19 mouse cellular contexts compared by ENCODE assay signal in the genomic region with DNA sequence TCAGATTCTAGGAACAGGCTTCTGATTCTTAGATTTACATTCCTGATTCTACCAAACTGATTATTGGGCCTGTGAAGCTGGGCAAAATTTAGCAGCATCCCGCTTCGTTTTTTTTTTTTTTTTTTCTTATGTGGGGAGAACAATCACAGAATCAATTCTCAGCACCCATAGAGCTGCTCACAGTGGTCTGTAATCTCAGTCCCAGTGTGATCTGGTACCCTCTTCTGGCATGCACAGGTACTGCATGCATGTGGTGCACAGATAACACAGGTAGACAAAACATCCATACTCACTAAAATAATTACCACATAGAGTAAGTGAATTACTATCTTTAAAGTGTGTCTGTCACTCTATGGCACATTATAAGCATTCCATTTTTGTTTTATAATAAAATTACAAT. TPM values are rescaled to one million over a fixed set of nuclear protein-coding genes. Genes with fewer than 3 reads are reported as not detected.
DNase-seq lines count a peak whose midpoint lies in the region; ATAC-seq and TF ChIP-seq lines count a peak whose summit lies in the region.
"Had no signal": no experiment of that assay in that cellular context is flagged by ENCODE, and none has a peak within 500 bp of the region (broad histone marks: within the 10 kb centered on the region; RNA-seq: fewer than 3 reads in every experiment).

No protein-coding gene starts in this region.

- H3K9me3 ChIP-seq in hindbrain, postnatal 0 days (ENCODE audit: low read length) = no peaks in the 10 kb centered on the region
- H3K9me3 ChIP-seq in hindbrain, embryonic 13.5 days = no peaks in the 10 kb centered on the region
- H3K9me3 ChIP-seq: embryonic facial prominence, embryonic 15.5 days; forebrain, embryonic 15.5 days; limb, embryonic 10.5 days; midbrain, embryonic 15.5 days; neural tube, embryonic 15.5 days had no signal

- H3K4me2 ChIP-seq in hindbrain, postnatal 0 days (ENCODE audit: low read depth, low read length) = no peak overlapping the region
- no peak overlapping the region for H3K4me2 ChIP-seq in hindbrain, embryonic 13.5 days
- H3K4me2 ChIP-seq: embryonic facial prominence, embryonic 15.5 days; forebrain, embryonic 15.5 days; midbrain, embryonic 15.5 days; neural tube, embryonic 15.5 days had no signal

- H3K4me3 ChIP-seq in hindbrain, postnatal 0 days (ENCODE audit: low read length) = no peak overlapping the region
- H3K4me3 ChIP-seq in hindbrain, embryonic 13.5 days = no peak overlapping the region
- no peak overlapping the region for H3K4me3 ChIP-seq in thymus, adult 2 months (ENCODE audit: control insufficient read depth, insufficient read depth, low read length)
- H3K4me3 ChIP-seq: embryonic facial prominence, embryonic 15.5 days; forebrain, embryonic 15.5 days; limb, embryonic 10.5 days; midbrain, embryonic 15.5 days; neural tube, embryonic 15.5 days had no signal

- DNase-seq in hindbrain, postnatal 0 days (ENCODE audit: low spot score) = no peak
- peak; percentile 21 for DNase-seq in thymus, adult 2 months
- DNase-seq in thymus, postnatal 0 days (ENCODE audit: low spot score) = no peak
- peak; percentile 49 for DNase-seq in thymus, postnatal 4 days
- no peak for DNase-seq in testis, postnatal 10 days (ENCODE audit: low spot score)
- no peak for DNase-seq in layer of hippocampus, adult 11-12 months (ENCODE audit: low spot score)
- DNase-seq: cerebellum, postnatal 14 days; heart, postnatal 36 days; kidney, adult 18-20 months; right cerebral cortex, postnatal 4 days had no signal

- H3K27me3 ChIP-seq in hindbrain, postnatal 0 days (ENCODE audit: insufficient read depth, low read length) = no peaks in the 10 kb centered on the region
- H3K27me3 ChIP-seq in hindbrain, embryonic 13.5 days = no peaks in the 10 kb centered on the region
- H3K27me3 ChIP-seq in thymus, adult 2 months (ENCODE audit: control insufficient read depth, insufficient read depth, low read length) = no peaks in the 10 kb centered on the region
- H3K27me3 ChIP-seq: embryonic facial prominence, embryonic 15.5 days; forebrain, embryonic 15.5 days; midbrain, embryonic 15.5 days; neural tube, embryonic 15.5 days had no signal

- no peaks in the 10 kb centered on the region for H3K36me3 ChIP-seq in hindbrain, postnatal 0 days (ENCODE audit: insufficient read depth, low read length)
- H3K36me3 ChIP-seq in hindbrain, embryonic 13.5 days = no peaks in the 10 kb centered on the region
- no peaks in the 10 kb centered on the region for H3K36me3 ChIP-seq in thymus, adult 2 months (ENCODE audit: control insufficient read depth, insufficient read depth, low read length)
- H3K36me3 ChIP-seq: embryonic facial prominence, embryonic 15.5 days; forebrain, embryonic 15.5 days; limb, embryonic 10.5 days; midbrain, embryonic 15.5 days; neural tube, embryonic 15.5 days had no signal

- no peak for TF ChIP-seq POLR2A in thymus, adult 2 months (IDR thresholded peaks at IDR 0.05; ENCODE audit: control insufficient read depth, extremely low read depth, insufficient read depth, low read length, poor library complexity)

- no peak overlapping the region for H3K27ac ChIP-seq in hindbrain, postnatal 0 days
- H3K27ac ChIP-seq in hindbrain, embryonic 13.5 days = no peak overlapping the region
- no peak overlapping the region for H3K27ac ChIP-seq in thymus, adult 2 months (ENCODE audit: control insufficient read depth, insufficient read depth, low read length)
- H3K27ac ChIP-seq: embryonic facial prominence, embryonic 15.5 days; forebrain, embryonic 15.5 days; limb, embryonic 10.5 days; midbrain, embryonic 15.5 days; neural tube, embryonic 15.5 days had no signal

- peak; percentile 46; the same call in 1 of the 2 replicates for TF ChIP-seq CTCF in hindbrain, postnatal 0 days (IDR thresholded peaks at IDR 0.05; ENCODE audit: low read depth)
- TF ChIP-seq CTCF in thymus, adult 2 months (IDR thresholded peaks at IDR 0.05; ENCODE audit: borderline replicate concordance, control insufficient read depth, extremely low read depth, insufficient read depth, low read length, poor library complexity) = no peak

- H3K9ac ChIP-seq in hindbrain, postnatal 0 days (replicated peaks; ENCODE audit: low read length) = no peak overlapping the region
- H3K9ac ChIP-seq in hindbrain, embryonic 13.5 days = no peak overlapping the region
- H3K9ac ChIP-seq: embryonic facial prominence, embryonic 15.5 days; forebrain, embryonic 15.5 days; midbrain, embryonic 15.5 days; neural tube, embryonic 15.5 days had no signal

- WGBS in hindbrain, postnatal 0 days = 93% methylated on average over 2 of the region's 2 CpGs
- 71% methylated on average over 2 of the region's 2 CpGs for WGBS in hindbrain, embryonic 13.5 days
- WGBS in thymus, adult 2 months = 100% methylated on average over 2 of the region's 2 CpGs

- no peaks in the 10 kb centered on the region for H3K4me1 ChIP-seq in hindbrain, postnatal 0 days (ENCODE audit: insufficient read depth, low read length)
- H3K4me1 ChIP-seq in hindbrain, embryonic 13.5 days (replicated peaks) = no peaks in the 10 kb centered on the region
- no peaks in the 10 kb centered on the region for H3K4me1 ChIP-seq in thymus, adult 2 months (replicated peaks; ENCODE audit: control insufficient read depth, insufficient read depth, low read length)
- H3K4me1 ChIP-seq: embryonic facial prominence, embryonic 15.5 days; forebrain, embryonic 15.5 days; limb, embryonic 10.5 days; midbrain, embryonic 15.5 days; neural tube, embryonic 15.5 days had no signal

- ATAC-seq in hindbrain, postnatal 0 days = no peak
- ATAC-seq in hindbrain, embryonic 13.5 days (ENCODE audit: low FRiP score) = no peak
- ATAC-seq in common myeloid progenitor, adult 5-6 weeks (replicated peaks; ENCODE audit: low read depth, poor library complexity, severe bottlenecking) = 0 out of 2 replicates have a peak, but pooled peaks have one; percentile 32
- ATAC-seq: forebrain, embryonic 15.5 days; midbrain, embryonic 15.5 days had no signal

RNA-seq across cellular contexts. Expression of gene Shpk, which starts 8.4 kb away (rescaled TPM):
- 2.2 and 3.4 TPM in 2 replicates for total RNA-seq in hindbrain, postnatal 0 days (2014; rRNA removed)
- polyA plus RNA-seq in hindbrain, postnatal 0 days (2015; fragmentation: Nextera tagmentation; extraction: Ambion mirVana) = 2.2 and 2.8 TPM in 2 replicates
- polyA plus RNA-seq in hindbrain, embryonic 13.5 days (2015; fragmentation: Nextera tagmentation; extraction: Ambion mirVana) = 2.0 and 2.3 TPM in 2 replicates
- polyA plus RNA-seq in thymus, adult 2 months (2012; rRNA removed) = 3.7 and 4.0 TPM in 2 replicates
- 2.2 and 2.8 TPM in 2 replicates for polyA plus RNA-seq in thymus, postnatal 0 days (2015; fragmentation: Nextera tagmentation; extraction: Ambion mirVana)
- total RNA-seq in common myeloid progenitor, adult 5-6 weeks (2017) = 1.4 and 3.2 TPM in 2 replicates

RNA-seq across cellular contexts. Expression of gene Ctns, which starts 8.8 kb away (rescaled TPM):
- total RNA-seq in hindbrain, postnatal 0 days (2014; rRNA removed) = 20.2 and 20.9 TPM in 2 replicates
- polyA plus RNA-seq in hindbrain, postnatal 0 days (2015; fragmentation: Nextera tagmentation; extraction: Ambion mirVana) = 13.0 and 14.0 TPM in 2 replicates
- 21.5 and 22.8 TPM in 2 replicates for polyA plus RNA-seq in hindbrain, embryonic 13.5 days (2015; fragmentation: Nextera tagmentation; extraction: Ambion mirVana)
- 20.1 and 20.6 TPM in 2 replicates for polyA plus RNA-seq in thymus, adult 2 months (2012; rRNA removed)
- polyA plus RNA-seq in thymus, postnatal 0 days (2015; fragmentation: Nextera tagmentation; extraction: Ambion mirVana) = 13.2 and 13.9 TPM in 2 replicates
- total RNA-seq in common myeloid progenitor, adult 5-6 weeks (2017) = 6.0 and 8.8 TPM in 2 replicates

RNA-seq across cellular contexts. Expression of gene Trpv1, which starts 26.5 kb away (rescaled TPM):
- 0.63 and 1.6 TPM in 2 replicates for total RNA-seq in hindbrain, postnatal 0 days (2014; rRNA removed)
- polyA plus RNA-seq in hindbrain, postnatal 0 days (2015; fragmentation: Nextera tagmentation; extraction: Ambion mirVana) = 0.29 and 0.30 TPM in 2 replicates
- 0.41 and 0.86 TPM in 2 replicates for polyA plus RNA-seq in hindbrain, embryonic 13.5 days (2015; fragmentation: Nextera tagmentation; extraction: Ambion mirVana)
- polyA plus RNA-seq in thymus, adult 2 months (2012; rRNA removed) = 0.16 and 0.55 TPM in 2 replicates
- not detected in 2 replicates for polyA plus RNA-seq in thymus, postnatal 0 days (2015; fragmentation: Nextera tagmentation; extraction: Ambion mirVana)
- not detected in 2 replicates for total RNA-seq in common myeloid progenitor, adult 5-6 weeks (2017)
- total RNA-seq: heart, postnatal 36 days; layer of hippocampus, adult 8-10 months had no signal
- polyA plus RNA-seq: stomach, embryonic 16.5 days had no signal

RNA-seq across cellular contexts. Expression of gene Tax1bp3, which starts 30.7 kb away (rescaled TPM):
- 34.7 and 46.4 TPM in 2 replicates for total RNA-seq in hindbrain, postnatal 0 days (2014; rRNA removed)
- 95.7 and 97.7 TPM in 2 replicates for polyA plus RNA-seq in hindbrain, postnatal 0 days (2015; fragmentation: Nextera tagmentation; extraction: Ambion mirVana)
- 180 and 185 TPM in 2 replicates for polyA plus RNA-seq in hindbrain, embryonic 13.5 days (2015; fragmentation: Nextera tagmentation; extraction: Ambion mirVana)
- polyA plus RNA-seq in thymus, adult 2 months (2012; rRNA removed) = 63.1 and 72.0 TPM in 2 replicates
- polyA plus RNA-seq in thymus, postnatal 0 days (2015; fragmentation: Nextera tagmentation; extraction: Ambion mirVana) = 116 and 119 TPM in 2 replicates
- total RNA-seq in common myeloid progenitor, adult 5-6 weeks (2017) = 7.7 and 11.4 TPM in 2 replicates

RNA-seq across cellular contexts. Expression of gene Emc6, which starts 30.8 kb away (rescaled TPM):
- total RNA-seq in hindbrain, postnatal 0 days (2014; rRNA removed) = 113 and 156 TPM in 2 replicates
- polyA plus RNA-seq in hindbrain, postnatal 0 days (2015; fragmentation: Nextera tagmentation; extraction: Ambion mirVana) = 188 and 191 TPM in 2 replicates
- 120 and 136 TPM in 2 replicates for polyA plus RNA-seq in hindbrain, embryonic 13.5 days (2015; fragmentation: Nextera tagmentation; extraction: Ambion mirVana)
- polyA plus RNA-seq in thymus, adult 2 months (2012; rRNA removed) = 58.6 and 64.9 TPM in 2 replicates
- 156 and 166 TPM in 2 replicates for polyA plus RNA-seq in thymus, postnatal 0 days (2015; fragmentation: Nextera tagmentation; extraction: Ambion mirVana)
- total RNA-seq in common myeloid progenitor, adult 5-6 weeks (2017) = 46.6 and 48.2 TPM in 2 replicates

Comparison
In these comparisons a context has a peak if more than half of its experiments do, and no peak if none do; other contexts are left out.
1. DNase-seq: peak in thymus, adult 2 months (single experiment) and thymus, postnatal 4 days (single experiment); none in hindbrain, postnatal 0 days (single experiment), thymus, postnatal 0 days (single experiment), testis, postnatal 10 days (single experiment) and layer of hippocampus, adult 11-12 months (single experiment).